Mouse (Mus musculus) spleen, adult 2 months (tissue): ENCODE measurements around the gene Mrpl30. TPM values are rescaled to one million over a fixed set of nuclear protein-coding genes. Genes with fewer than 3 reads are reported as not detected.
A peak's percentile ranks its signal among the peaks of the same experiment; 100 is the strongest.

ENCODE experiments used
- DNase-seq, 2 experiments: peaks; one replicate each; pipeline versions ENCODE4 v3.0.0 to v3.0.0-alpha.2; 2012 to 2021; ENCODE audit warnings: low spot score in 2 of 2, low read depth in 1 of 2
- H3K27ac ChIP-seq: fragments of 200-500 bp; 2 replicates; pipeline ENCODE4 v1.5.1; 2012; ENCODE audit warnings: low read length, inconsistent platforms; ENCODE audit not compliant: insufficient read depth
- H3K27me3 ChIP-seq: fragments of 200-500 bp; 2 replicates; pipeline ENCODE4 v1.6.1; 2012; ENCODE audit warnings: mild to moderate bottlenecking, moderate library complexity, low read length, inconsistent platforms; ENCODE audit not compliant: control insufficient read depth, insufficient read depth
- H3K36me3 ChIP-seq: fragments of 200-500 bp; 2 replicates; pipeline ENCODE4 v1.6.1; 2012; ENCODE audit warnings: mild to moderate bottlenecking, low read length, inconsistent platforms; ENCODE audit not compliant: control insufficient read depth, insufficient read depth
- H3K4me1 ChIP-seq: fragments of 200-500 bp; 2 replicates; pipeline ENCODE4 v1.6.1; 2011; ENCODE audit warnings: inconsistent platforms; ENCODE audit not compliant: control insufficient read depth, insufficient read depth, insufficient read length
- H3K4me3 ChIP-seq: fragments of 200-500 bp; 2 replicates; pipeline ENCODE4 v1.5.1; 2011; ENCODE audit warnings: mild to moderate bottlenecking, inconsistent platforms; ENCODE audit not compliant: insufficient read depth, insufficient read length; ENCODE audit errors: extremely low read depth
- CTCF ChIP-seq: fragments of 200-500 bp; IDR thresholded peaks from 2 replicates; pipeline ENCODE4 v1.5.1; 2011; ENCODE audit warnings: mild to moderate bottlenecking, inconsistent platforms; ENCODE audit not compliant: insufficient read depth, insufficient read length, insufficient replicate concordance; ENCODE audit errors: extremely low read depth
- POLR2A ChIP-seq: fragments of 200-500 bp; IDR thresholded peaks from 2 replicates; pipeline ENCODE4 v1.6.1; 2011; ENCODE audit warnings: low read depth, low read length, inconsistent platforms
- WGBS: fragments of 180-500 bp; shearing (Covaris S2); methylation state at CpG from one replicate; pipeline ENCODE4 v1.1.7; 2018; 5-methylcytosine and 5-hydroxymethylcytosine counted together
- polyA plus RNA-seq: library from polyadenylated mRNA; depleted of rRNA; stranded (reverse); fragments of >200 nt; gene quantifications from 2 replicates; pipeline ENCODE4 v1.2.3, GENCODE M21; 2012

Gene Mrpl30
- polyA plus RNA-seq, 1 experiment, result 22.6 TPM

DNA sequence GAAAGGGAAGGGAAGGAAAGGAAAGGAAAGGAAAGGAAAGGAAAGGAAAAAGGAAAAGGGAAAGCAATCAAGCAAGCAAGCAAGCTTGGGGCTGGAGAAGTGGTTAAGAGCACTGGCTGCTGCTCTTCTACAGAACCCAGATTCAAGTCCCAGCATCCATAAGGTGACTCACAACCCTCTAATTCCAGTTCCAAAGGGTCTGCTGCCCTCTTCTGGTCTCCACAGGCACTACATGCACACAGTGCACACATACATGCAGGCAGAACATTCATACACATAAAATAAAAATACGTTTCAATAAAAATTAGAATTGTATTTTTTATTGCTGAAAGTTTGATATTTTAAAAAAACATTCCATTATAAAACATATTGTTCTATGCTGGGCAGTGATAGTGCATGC, 23.2 kb upstream of the Mrpl30 start:
- Histone ChIP-seq H3K27ac (no peak overlapping the region), H3K27me3 (no peaks in the 10 kb centered on the region), H3K4me3 (no peak overlapping the region), H3K36me3 (no peaks in the 10 kb centered on the region), H3K4me1 (peaks cover 2% of the 10 kb centered on the region; the same call in 1 of the 2 replicates)
- 94% methylated on average over 1 of the region's 1 CpGs for WGBS
- no peak for DNase-seq
- TF ChIP-seq POLR2A, result no peak
- peak; percentile 26; the same call in 1 of the 2 replicates for TF ChIP-seq CTCF

- no peak overlapping the region for H3K4me3 ChIP-seq
- 40% methylated on average over 10 of the region's 10 CpGs for WGBS
These were observed 22.5 kb upstream of the Mrpl30 start for GRCm38 (mm10) chr1:37867684-37868322.

DNA sequence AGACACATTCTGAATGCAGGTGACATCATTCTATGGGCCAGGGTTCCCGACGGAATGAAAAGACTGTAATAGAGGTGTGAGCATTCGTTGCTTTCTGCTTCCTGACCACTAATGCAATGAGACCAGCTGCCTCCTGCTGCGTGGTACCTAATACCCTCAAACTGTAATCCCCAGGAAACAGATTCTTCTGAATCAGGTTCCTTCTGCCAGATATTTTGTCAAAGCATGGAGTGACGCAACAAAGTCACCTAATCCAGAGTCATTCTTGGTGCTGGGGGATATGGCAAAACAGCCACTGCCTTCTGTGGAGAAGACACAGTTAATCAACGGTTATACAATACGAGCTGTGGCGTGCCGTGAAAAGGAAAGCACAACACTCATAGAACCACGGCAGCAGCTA, 21.6 kb upstream of the Mrpl30 start:
- WGBS, result 33% methylated on average over 10 of the region's 10 CpGs
- H3K4me3 ChIP-seq, result no peak overlapping the region

More at GRCm38 (mm10) chr1:37867684-37868322, 22.5 kb upstream of the Mrpl30 start:
- H3K4me1 ChIP-seq, result peaks cover 2% of the 10 kb centered on the region
- no peak for DNase-seq
- no peaks in the 10 kb centered on the region for H3K36me3 ChIP-seq
- no peak for TF ChIP-seq POLR2A
- TF ChIP-seq CTCF, result no peak
- H3K27me3 ChIP-seq, result no peaks in the 10 kb centered on the region
- no peak overlapping the region for H3K27ac ChIP-seq

DNA sequence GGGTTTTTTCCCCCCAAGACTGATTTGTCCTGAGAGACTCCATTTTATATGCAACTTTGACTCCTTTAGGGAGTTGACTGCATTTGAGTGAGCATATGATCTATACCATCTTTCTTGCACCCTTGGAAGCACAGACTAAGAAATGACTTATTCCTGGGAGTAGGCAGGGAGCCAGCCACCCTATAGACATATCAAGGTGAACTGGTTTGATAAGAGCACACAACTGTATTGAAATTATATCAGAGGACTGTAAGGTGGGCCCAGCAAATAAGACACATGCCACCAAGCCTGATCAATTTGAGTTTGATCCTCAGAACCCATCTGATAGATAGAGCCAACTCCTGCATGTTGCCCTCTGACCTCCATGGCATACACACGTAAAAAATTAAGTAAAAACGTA, 20.9 kb upstream of the Mrpl30 start:
- TF ChIP-seq CTCF (no peak), POLR2A (no peak)
- peaks cover 2% of the 10 kb centered on the region for H3K4me1 ChIP-seq
- WGBS, result 82% methylated on average over 2 of the region's 2 CpGs
- no peaks in the 10 kb centered on the region for H3K36me3 ChIP-seq
- DNase-seq, result no peak
- H3K27me3 ChIP-seq, result no peaks in the 10 kb centered on the region
- no peak overlapping the region for H3K27ac ChIP-seq
- H3K4me3 ChIP-seq, result no peak overlapping the region

More for the DNA sequence above, 21.6 kb upstream of the Mrpl30 start:
- Histone ChIP-seq H3K36me3 (no peaks in the 10 kb centered on the region), H3K4me1 (peaks cover 2% of the 10 kb centered on the region), H3K27ac (no peak overlapping the region), H3K27me3 (no peaks in the 10 kb centered on the region)
- no peak for TF ChIP-seq CTCF
- no peak for TF ChIP-seq POLR2A
- DNase-seq, result no peak

DNA sequence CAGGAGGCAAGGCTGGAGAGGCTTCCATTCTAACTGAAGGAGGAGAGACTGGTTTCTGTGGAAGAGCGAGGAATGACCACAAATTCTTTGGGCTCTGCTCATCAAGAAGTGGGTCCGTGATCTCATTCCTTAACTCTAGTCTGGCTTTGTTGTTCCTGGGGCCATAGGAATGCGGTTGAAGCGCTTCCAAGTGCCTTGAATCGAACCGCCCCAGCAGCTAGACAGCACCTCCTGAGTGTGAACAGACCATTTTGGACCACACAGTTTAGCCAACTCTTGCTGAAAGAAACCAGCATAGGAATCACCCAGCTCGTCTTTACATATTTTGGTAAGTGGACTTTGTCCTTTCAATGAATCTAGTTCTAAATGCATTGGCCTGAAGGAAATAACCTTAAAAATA, 18.6 kb upstream of the Mrpl30 start, which contains the start of gene Lipt1:
Gene Lipt1, plus strand, starts transcription at position 35 of the 400 bp plus-strand sequence.
- no peak for TF ChIP-seq CTCF
- no peak for TF ChIP-seq POLR2A
- 30% methylated on average over 7 of the region's 7 CpGs for WGBS
- no peak for DNase-seq
- peak within 1 kb of the TSS; percentile 72 for H3K4me3 ChIP-seq
- peak within 1 kb of the TSS; percentile 18; the same call in 1 of the 2 replicates for H3K27ac ChIP-seq
- peaks cover 5% of the 10 kb centered on the region for H3K36me3 ChIP-seq
- H3K4me1 ChIP-seq, result peaks cover 2% of the 10 kb centered on the region; the same call in 1 of the 2 replicates
- H3K27me3 ChIP-seq, result no peaks in the 10 kb centered on the region

DNA sequence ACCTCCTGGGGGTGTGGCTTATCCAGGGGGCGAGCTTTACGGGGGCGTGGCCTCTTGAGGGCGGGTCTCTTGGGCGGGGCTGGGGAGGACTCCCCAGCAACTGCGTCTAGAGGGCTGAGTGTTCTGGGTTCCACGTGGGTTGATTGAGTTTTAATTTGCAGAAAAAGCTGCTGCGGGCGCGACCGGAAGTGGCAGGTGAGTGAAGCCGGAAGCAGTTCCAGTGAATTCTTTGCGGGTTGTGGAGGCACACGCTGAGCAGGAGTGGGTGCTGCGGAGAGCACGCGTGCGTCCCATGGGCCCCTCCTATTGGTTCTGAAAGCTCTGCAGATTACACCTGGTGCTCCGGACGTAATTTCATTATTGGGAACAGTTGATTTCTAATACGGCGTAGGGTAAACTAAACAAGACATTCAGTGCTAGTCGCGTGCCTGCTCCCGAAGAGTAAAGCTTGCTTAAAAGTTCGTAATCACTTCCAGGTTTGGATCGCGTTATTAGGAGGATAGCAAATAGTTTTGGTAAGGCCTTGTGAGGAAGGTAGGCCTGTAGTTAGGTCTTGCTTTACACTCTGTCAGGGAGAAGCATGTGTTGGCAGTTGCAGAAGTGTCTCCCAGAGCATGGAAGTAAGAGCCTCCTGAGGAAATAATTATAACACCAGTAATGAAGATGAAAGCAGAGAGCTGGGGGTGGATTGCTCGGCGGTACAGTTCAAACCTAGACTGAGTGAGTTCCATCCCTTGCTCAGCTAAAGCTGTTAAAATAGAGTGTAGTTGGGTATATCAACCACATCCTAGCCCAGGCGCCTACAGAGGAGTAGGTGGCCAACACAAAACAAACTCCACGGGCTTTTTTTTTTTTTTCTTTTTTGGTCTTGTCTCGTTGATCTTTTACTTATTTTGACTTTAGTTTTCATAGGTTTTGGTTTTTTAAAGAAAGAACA, 17.9 kb upstream of the Mrpl30 start:
- TF ChIP-seq POLR2A (0 out of 2 replicates have a peak, but pooled peaks have one; percentile 6), CTCF (no peak)
- Histone ChIP-seq H3K4me1 (peaks cover 2% of the 10 kb centered on the region; the same call in 1 of the 2 replicates), H3K36me3 (peaks cover 6% of the 10 kb centered on the region), H3K4me3 (peak overlapping the region; percentile 72), H3K27ac (0 out of 2 replicates have a peak overlapping the region, but pooled peaks have one; percentile 18), H3K27me3 (no peaks in the 10 kb centered on the region)
- 3% methylated on average over 33 of the region's 33 CpGs for WGBS
- peak; percentile 68 to 76 for DNase-seq
